Mouse (Mus musculus): ENCODE data around the gene Wnt5b. TPM values are rescaled to one million over a fixed set of nuclear protein-coding genes. Genes with fewer than 3 reads are reported as not detected.

Wnt5b gene
- polyA plus RNA-seq, 1 experiment, result 0.04 TPM

DNA sequence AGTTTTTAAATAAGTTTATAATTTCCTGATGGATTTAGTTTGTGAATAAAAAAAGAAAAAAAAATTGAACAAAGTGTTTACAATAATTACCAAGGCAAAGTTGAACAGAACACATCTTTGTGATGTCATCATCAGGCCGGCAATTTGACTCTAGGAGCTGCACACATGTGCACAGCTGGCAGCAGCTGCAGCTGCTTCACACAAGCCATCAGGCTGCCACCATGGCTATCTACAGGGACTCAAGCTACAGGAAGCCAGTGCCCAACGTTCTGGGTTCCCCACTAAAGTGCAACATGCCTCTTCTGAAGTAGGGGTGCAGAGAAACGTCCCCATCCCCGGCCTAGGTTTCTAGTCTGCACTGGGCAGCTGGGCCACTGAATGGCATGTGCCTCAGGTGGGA lies 26.6 kb upstream of the Wnt5b start:
- Histone ChIP-seq H3K4me2 (ENCODE audit: low read depth) (no peak overlapping the region), H3K27me3 (ENCODE audit: control insufficient read depth, insufficient read depth, insufficient read length) (no peaks in the 10 kb centered on the region), H3K79me2 (ENCODE audit: control insufficient read depth, insufficient read depth) (no peaks in the 10 kb centered on the region), H3ac (ENCODE audit: control insufficient read depth, insufficient read length) (no peak overlapping the region), H3K4me3 (no peak overlapping the region), H3K36me3 (ENCODE audit: control insufficient read depth, insufficient read depth) (peaks cover 4% of the 10 kb centered on the region)
- no peak for TF ChIP-seq USF1 (IDR thresholded peaks at IDR 0.05; ENCODE audit: low read depth)
- no peak for TF ChIP-seq TCF12 (IDR thresholded peaks at IDR 0.05; ENCODE audit: insufficient read depth, poor library complexity, severe bottlenecking)
- TF ChIP-seq CEBPB (IDR thresholded peaks at IDR 0.05; ENCODE audit: insufficient read depth, poor library complexity, severe bottlenecking), result no peak
- no peak for TF ChIP-seq TCF3 (IDR thresholded peaks at IDR 0.05; ENCODE audit: insufficient read length, low read depth)
- no peak for TF ChIP-seq MYOG (IDR thresholded peaks at IDR 0.05; ENCODE audit: control insufficient read depth in 1 of 3, insufficient read depth in 1 of 3, insufficient read length in 2 of 3, low read depth in 2 of 3)
- TF ChIP-seq SRF (IDR thresholded peaks at IDR 0.05; ENCODE audit: control insufficient read depth, insufficient read length, low read depth), result no peak
- no peak for TF ChIP-seq REST (IDR thresholded peaks at IDR 0.05; ENCODE audit: insufficient read depth, insufficient read length)
- TF ChIP-seq MYOD1 (IDR thresholded peaks at IDR 0.05; ENCODE audit: control insufficient read depth in 1 of 3, insufficient read length in 2 of 3, low read depth in 2 of 3), result no peak
- no peak for TF ChIP-seq POLR2AphosphoS2 (IDR thresholded peaks at IDR 0.05; ENCODE audit: insufficient read length, low read depth)
- no peak for TF ChIP-seq MAX (IDR thresholded peaks at IDR 0.05; ENCODE audit: low read depth)

- H3K79me2 ChIP-seq (ENCODE audit: control insufficient read depth, insufficient read depth), result no peaks in the 10 kb centered on the region
- H3K27me3 ChIP-seq (ENCODE audit: control insufficient read depth, insufficient read depth, insufficient read length), result no peaks in the 10 kb centered on the region
- no peak overlapping the region for H3ac ChIP-seq (ENCODE audit: control insufficient read depth, insufficient read length)
- H3K36me3 ChIP-seq (ENCODE audit: control insufficient read depth, insufficient read depth), result no peaks in the 10 kb centered on the region
- TF ChIP-seq SRF (IDR thresholded peaks at IDR 0.05; ENCODE audit: control insufficient read depth, insufficient read length, low read depth) (no peak), E2F4 (IDR thresholded peaks at IDR 0.05; ENCODE audit: insufficient read depth) (no peak), POLR2A (IDR thresholded peaks at IDR 0.05; ENCODE audit: insufficient read length, low read depth) (no peak), MYOD1 (IDR thresholded peaks at IDR 0.05; ENCODE audit: control insufficient read depth in 1 of 3, insufficient read length in 2 of 3, low read depth in 2 of 3) (no peak), REST (IDR thresholded peaks at IDR 0.05; ENCODE audit: insufficient read depth, insufficient read length) (no peak), MYOG (IDR thresholded peaks at IDR 0.05; ENCODE audit: control insufficient read depth in 1 of 3, insufficient read depth in 1 of 3, insufficient read length in 2 of 3, low read depth in 2 of 3) (no peak), TCF12 (IDR thresholded peaks at IDR 0.05; ENCODE audit: insufficient read depth, poor library complexity, severe bottlenecking) (no peak), POLR2AphosphoS2 (IDR thresholded peaks at IDR 0.05; ENCODE audit: insufficient read length, low read depth) (no peak), CEBPB (IDR thresholded peaks at IDR 0.05; ENCODE audit: insufficient read depth, poor library complexity, severe bottlenecking) (no peak), TCF3 (IDR thresholded peaks at IDR 0.05; ENCODE audit: insufficient read length, low read depth) (no peak), MAX (IDR thresholded peaks at IDR 0.05; ENCODE audit: low read depth) (no peak), USF1 (IDR thresholded peaks at IDR 0.05; ENCODE audit: low read depth) (no peak)
- H3K4me2 ChIP-seq (ENCODE audit: low read depth), result no peak overlapping the region
- no peak overlapping the region for H3K4me3 ChIP-seq
These were observed 24.2 kb upstream of the Wnt5b start for GRCm38 (mm10) chr6:119568339-119568738.

- Histone ChIP-seq H3K4me2 (ENCODE audit: low read depth) (no peak overlapping the region), H3K79me2 (ENCODE audit: control insufficient read depth, insufficient read depth) (no peaks in the 10 kb centered on the region), H3K27me3 (ENCODE audit: control insufficient read depth, insufficient read depth, insufficient read length) (no peaks in the 10 kb centered on the region), H3K36me3 (ENCODE audit: control insufficient read depth, insufficient read depth) (no peaks in the 10 kb centered on the region), H3K4me3 (no peak overlapping the region), H3ac (ENCODE audit: control insufficient read depth, insufficient read length) (no peak overlapping the region)
- TF ChIP-seq REST (IDR thresholded peaks at IDR 0.05; ENCODE audit: insufficient read depth, insufficient read length), result no peak
- TF ChIP-seq MYOG (IDR thresholded peaks at IDR 0.05; ENCODE audit: control insufficient read depth in 1 of 3, insufficient read depth in 1 of 3, insufficient read length in 2 of 3, low read depth in 2 of 3), result peak in 1 of 3 experiments; percentile 15
These were observed 21.6 kb upstream of the Wnt5b start for GRCm38 (mm10) chr6:119565451-119566379.

- Histone ChIP-seq H3K36me3 (ENCODE audit: control insufficient read depth, insufficient read depth) (no peaks in the 10 kb centered on the region), H3K79me2 (ENCODE audit: control insufficient read depth, insufficient read depth) (no peaks in the 10 kb centered on the region), H3K27me3 (ENCODE audit: control insufficient read depth, insufficient read depth, insufficient read length) (no peaks in the 10 kb centered on the region), H3ac (ENCODE audit: control insufficient read depth, insufficient read length) (no peak overlapping the region), H3K4me2 (ENCODE audit: low read depth) (no peak overlapping the region), H3K4me3 (no peak overlapping the region)
- no peak for TF ChIP-seq E2F4 (IDR thresholded peaks at IDR 0.05; ENCODE audit: insufficient read depth)
- no peak for TF ChIP-seq POLR2AphosphoS2 (IDR thresholded peaks at IDR 0.05; ENCODE audit: insufficient read length, low read depth)
- no peak for TF ChIP-seq MYOG (IDR thresholded peaks at IDR 0.05; ENCODE audit: control insufficient read depth in 1 of 3, insufficient read depth in 1 of 3, insufficient read length in 2 of 3, low read depth in 2 of 3)
- TF ChIP-seq TCF12 (IDR thresholded peaks at IDR 0.05; ENCODE audit: insufficient read depth, poor library complexity, severe bottlenecking), result no peak
- TF ChIP-seq REST (IDR thresholded peaks at IDR 0.05; ENCODE audit: insufficient read depth, insufficient read length), result no peak
- no peak for TF ChIP-seq USF1 (IDR thresholded peaks at IDR 0.05; ENCODE audit: low read depth)
- no peak for TF ChIP-seq MYOD1 (IDR thresholded peaks at IDR 0.05; ENCODE audit: control insufficient read depth in 1 of 3, insufficient read length in 2 of 3, low read depth in 2 of 3)
- no peak for TF ChIP-seq TCF3 (IDR thresholded peaks at IDR 0.05; ENCODE audit: insufficient read length, low read depth)
- no peak for TF ChIP-seq MAX (IDR thresholded peaks at IDR 0.05; ENCODE audit: low read depth)
- no peak for TF ChIP-seq CEBPB (IDR thresholded peaks at IDR 0.05; ENCODE audit: insufficient read depth, poor library complexity, severe bottlenecking)
These were observed 18.4 kb upstream of the Wnt5b start for GRCm38 (mm10) chr6:119562558-119562957.

All from myocyte (in vitro differentiated cells).